Comparison of ENCODE assay signal across 27 mouse cellular contexts in genomic region chr17:36930233-36930632, GRCm38 (mm10). TPM values are rescaled to one million over a fixed set of nuclear protein-coding genes. Genes with fewer than 3 reads are reported as not detected.
DNase-seq lines count a peak whose midpoint lies in the region; ATAC-seq and TF ChIP-seq lines count a peak whose summit lies in the region.
"Had no signal": no experiment of that assay in that cellular context is flagged by ENCODE, and none has a peak within 500 bp of the region (broad histone marks: within the 10 kb centered on the region; RNA-seq: fewer than 3 reads in every experiment).

No protein-coding gene starts in this region.

- no peak for TF ChIP-seq EP300 in heart, postnatal 0 days (IDR thresholded peaks at IDR 0.05; ENCODE audit: low read depth)

- peak; percentile 38 for DNase-seq in heart, postnatal 0 days (ENCODE audit: low spot score)
- no peak for DNase-seq in heart, postnatal 36 days
- DNase-seq in lung, postnatal 10 days, result peak; percentile 28
- DNase-seq in lung, postnatal 4 days, result no peak
- peak; percentile 14 to 20 for DNase-seq in heart, postnatal 14 days
- DNase-seq in midbrain, embryonic 11.5 days (ENCODE audit: low spot score, missing footprints), result no peak
- DNase-seq: adrenal gland, adult 8-10 months; cerebellum, adult 9-10 months; gastrocnemius, postnatal 10 days; lung, embryonic 14.5 days; right cerebral cortex, postnatal 14 days; spleen, adult 18-20 months; thymus, adult 2 months had no signal

- no peak overlapping the region for H3K9ac ChIP-seq in heart, postnatal 0 days (replicated peaks; ENCODE audit: low read depth, low read length)
- no peak overlapping the region for H3K9ac ChIP-seq in midbrain, embryonic 11.5 days (ENCODE audit: low read length)
- H3K9ac ChIP-seq: forebrain, embryonic 12.5 days; hindbrain, embryonic 13.5 days; limb, embryonic 12.5 days; liver, embryonic 12.5 days; lung, embryonic 14.5 days; midbrain, embryonic 13.5 days; neural tube, embryonic 15.5 days had no signal

- TF ChIP-seq CTCF in heart, postnatal 0 days (IDR thresholded peaks at IDR 0.05; ENCODE audit: low read depth), result no peak

- H3K36me3 ChIP-seq in heart, postnatal 0 days (replicated peaks; ENCODE audit: control insufficient read depth, insufficient read depth, low read length), result no peaks in the 10 kb centered on the region
- no peaks in the 10 kb centered on the region for H3K36me3 ChIP-seq in midbrain, embryonic 11.5 days (ENCODE audit: control insufficient read depth, insufficient read depth, low read length)
- H3K36me3 ChIP-seq: embryonic facial prominence, embryonic 10.5 days; forebrain, embryonic 12.5 days; hindbrain, embryonic 13.5 days; limb, embryonic 12.5 days; liver, embryonic 12.5 days; midbrain, embryonic 13.5 days; neural tube, embryonic 15.5 days had no signal

- no peak overlapping the region for H3K4me3 ChIP-seq in heart, postnatal 0 days (ENCODE audit: low read depth, low read length)
- no peak overlapping the region for H3K4me3 ChIP-seq in midbrain, embryonic 11.5 days (ENCODE audit: low read depth, low read length)
- H3K4me3 ChIP-seq: embryonic facial prominence, embryonic 10.5 days; forebrain, embryonic 12.5 days; hindbrain, embryonic 13.5 days; limb, embryonic 12.5 days; liver, embryonic 12.5 days; midbrain, embryonic 13.5 days; neural tube, embryonic 15.5 days had no signal

- no peaks in the 10 kb centered on the region for H3K9me3 ChIP-seq in heart, postnatal 0 days (replicated peaks; ENCODE audit: control insufficient read depth, low read length)
- no peaks in the 10 kb centered on the region for H3K9me3 ChIP-seq in midbrain, embryonic 11.5 days (ENCODE audit: control insufficient read depth, low read length)
- H3K9me3 ChIP-seq: embryonic facial prominence, embryonic 10.5 days; forebrain, embryonic 12.5 days; hindbrain, embryonic 13.5 days; limb, embryonic 12.5 days; liver, embryonic 12.5 days; midbrain, embryonic 13.5 days; neural tube, embryonic 15.5 days had no signal

- intact Hi-C loops in heart, postnatal 36 days (cut with DNase I), result no loop called here
- intact Hi-C loops in heart, postnatal 14 days (cut with DNase I), result no loop called here

- H3K27me3 ChIP-seq in heart, postnatal 0 days (ENCODE audit: control insufficient read depth, insufficient read depth, low read length), result no peaks in the 10 kb centered on the region
- no peaks in the 10 kb centered on the region for H3K27me3 ChIP-seq in midbrain, embryonic 11.5 days (ENCODE audit: control insufficient read depth, insufficient read depth, low read length)
- H3K27me3 ChIP-seq: hindbrain, embryonic 13.5 days; midbrain, embryonic 13.5 days; neural tube, embryonic 15.5 days had no signal

- H3K27ac ChIP-seq in heart, postnatal 0 days (ENCODE audit: low read depth), result peak overlapping the region; percentile 34
- H3K27ac ChIP-seq in midbrain, embryonic 11.5 days (ENCODE audit: low read depth, low read length), result no peak overlapping the region
- H3K27ac ChIP-seq: embryonic facial prominence, embryonic 10.5 days; forebrain, embryonic 12.5 days; hindbrain, embryonic 13.5 days; limb, embryonic 12.5 days; liver, embryonic 12.5 days; midbrain, embryonic 13.5 days; neural tube, embryonic 15.5 days had no signal

- WGBS in heart, postnatal 0 days, result 56% methylated on average over 6 of the region's 6 CpGs
- WGBS in midbrain, embryonic 11.5 days, result 87% methylated on average over 6 of the region's 6 CpGs

- H3K4me2 ChIP-seq in heart, postnatal 0 days (ENCODE audit: low read depth, low read length), result no peak overlapping the region
- H3K4me2 ChIP-seq in midbrain, embryonic 11.5 days, result no peak overlapping the region
- H3K4me2 ChIP-seq: forebrain, embryonic 12.5 days; hindbrain, embryonic 13.5 days; limb, embryonic 12.5 days; liver, embryonic 12.5 days; lung, embryonic 14.5 days; midbrain, embryonic 13.5 days; neural tube, embryonic 15.5 days had no signal

- ATAC-seq in heart, postnatal 0 days (ENCODE audit: insufficient read depth, low read depth), result peak; percentile 55
- ATAC-seq in megakaryocyte progenitor cell, adult 5-6 weeks (replicated peaks; ENCODE audit: poor library complexity), result no peak
- ATAC-seq in midbrain, embryonic 11.5 days (ENCODE audit: low FRiP score), result no peak
- ATAC-seq: inflammation-experienced regulatory T-cells, adult 6 months; liver, embryonic 12.5 days; midbrain, embryonic 13.5 days had no signal

- H3K4me1 ChIP-seq in heart, postnatal 0 days (ENCODE audit: control insufficient read depth, insufficient read depth), result 0 out of 2 replicates have a peak, but pooled peaks cover 13% of the 10 kb centered on the region
- no peaks in the 10 kb centered on the region for H3K4me1 ChIP-seq in midbrain, embryonic 11.5 days (ENCODE audit: control insufficient read depth, insufficient read depth, low read length)
- H3K4me1 ChIP-seq: embryonic facial prominence, embryonic 10.5 days; forebrain, embryonic 12.5 days; hindbrain, embryonic 13.5 days; limb, embryonic 12.5 days; liver, embryonic 12.5 days; midbrain, embryonic 13.5 days; neural tube, embryonic 15.5 days had no signal

RNA-seq across cellular contexts. Expression of gene Rnf39, which starts 12.5 kb away (rescaled TPM):
- total RNA-seq in heart, postnatal 0 days (2014; rRNA removed; ENCODE audit: low replicate concordance), result 0.66 and 8.0 TPM in 2 replicates
- polyA plus RNA-seq in heart, postnatal 0 days (2015; fragmentation: Nextera tagmentation; extraction: Ambion mirVana), result 0.16 TPM in 2 replicates
- total RNA-seq in heart, postnatal 36 days (2021), result under 1 TPM; 0.76 to 0.92 TPM
- total RNA-seq in heart, postnatal 14 days (2021), result under 1 TPM; 0.49 to 0.57 TPM
- total RNA-seq in megakaryocyte progenitor cell, adult 5-6 weeks (2015), result not detected in 2 replicates
- not detected in 2 replicates for total RNA-seq in megakaryocyte progenitor cell, adult 5-6 weeks (2017)
- 0.46 TPM in 2 replicates for polyA plus RNA-seq in midbrain, embryonic 11.5 days (2014; fragmentation: Nextera tagmentation; extraction: Ambion mirVana)
- polyA plus RNA-seq: embryonic facial prominence, embryonic 10.5 days; inflammation-experienced regulatory T-cells, adult 6 months; liver, embryonic 12.5 days had no signal

RNA-seq across cellular contexts. Expression of gene Ppp1r11, which starts 21.3 kb away (rescaled TPM):
- 22.3 and 29.6 TPM in 2 replicates for total RNA-seq in heart, postnatal 0 days (2014; rRNA removed; ENCODE audit: low replicate concordance)
- polyA plus RNA-seq in heart, postnatal 0 days (2015; fragmentation: Nextera tagmentation; extraction: Ambion mirVana), result 84.0 and 84.4 TPM in 2 replicates
- total RNA-seq in heart, postnatal 36 days (2021), result 10 to 100 TPM; 95.1 to 96.8 TPM
- total RNA-seq in heart, postnatal 14 days (2021), result 10 to 100 TPM; 62.2 to 68.6 TPM
- total RNA-seq in megakaryocyte progenitor cell, adult 5-6 weeks (2015), result 82.1 and 83.5 TPM in 2 replicates
- total RNA-seq in megakaryocyte progenitor cell, adult 5-6 weeks (2017), result 57.1 and 87.6 TPM in 2 replicates
- 152 and 157 TPM in 2 replicates for polyA plus RNA-seq in midbrain, embryonic 11.5 days (2014; fragmentation: Nextera tagmentation; extraction: Ambion mirVana)

RNA-seq across cellular contexts. Expression of gene Znrd1, which starts 28.1 kb away (rescaled TPM):
- 13.4 and 20.4 TPM in 2 replicates for total RNA-seq in heart, postnatal 0 days (2014; rRNA removed; ENCODE audit: low replicate concordance)
- polyA plus RNA-seq in heart, postnatal 0 days (2015; fragmentation: Nextera tagmentation; extraction: Ambion mirVana), result 33.6 and 38.4 TPM in 2 replicates
- 10 to 100 TPM; 24.1 to 27.6 TPM for total RNA-seq in heart, postnatal 36 days (2021)
- total RNA-seq in heart, postnatal 14 days (2021), result 10 to 100 TPM; 21.4 to 26.9 TPM
- total RNA-seq in megakaryocyte progenitor cell, adult 5-6 weeks (2015), result 105 and 108 TPM in 2 replicates
- 37.2 and 53.9 TPM in 2 replicates for total RNA-seq in megakaryocyte progenitor cell, adult 5-6 weeks (2017)
- 83.5 and 86.7 TPM in 2 replicates for polyA plus RNA-seq in midbrain, embryonic 11.5 days (2014; fragmentation: Nextera tagmentation; extraction: Ambion mirVana)

RNA-seq across cellular contexts. Expression of gene Znrd1as, which starts 28.2 kb away (rescaled TPM):
- 2.8 TPM in 1 of 2 replicates, not detected in the other for total RNA-seq in heart, postnatal 0 days (2014; rRNA removed; ENCODE audit: low replicate concordance)
- polyA plus RNA-seq in heart, postnatal 0 days (2015; fragmentation: Nextera tagmentation; extraction: Ambion mirVana), result 8.2 and 10.0 TPM in 2 replicates
- total RNA-seq in heart, postnatal 36 days (2021), result 10 to 100 TPM; 13.3 to 13.5 TPM
- 1 to 10 TPM; 8.5 to 9.9 TPM for total RNA-seq in heart, postnatal 14 days (2021)
- total RNA-seq in megakaryocyte progenitor cell, adult 5-6 weeks (2015), result 3.3 and 5.5 TPM in 2 replicates
- total RNA-seq in megakaryocyte progenitor cell, adult 5-6 weeks (2017), result 6.2 and 8.6 TPM in 2 replicates
- polyA plus RNA-seq in midbrain, embryonic 11.5 days (2014; fragmentation: Nextera tagmentation; extraction: Ambion mirVana), result 8.5 and 9.4 TPM in 2 replicates

RNA-seq across cellular contexts. Expression of gene Trim31, which starts 32.3 kb away (rescaled TPM):
- not detected in 2 replicates for total RNA-seq in heart, postnatal 0 days (2014; rRNA removed; ENCODE audit: low replicate concordance)
- not detected in 2 replicates for polyA plus RNA-seq in heart, postnatal 0 days (2015; fragmentation: Nextera tagmentation; extraction: Ambion mirVana)
- total RNA-seq in heart, postnatal 36 days (2021), result not detected
- total RNA-seq in heart, postnatal 14 days (2021), result not detected
- total RNA-seq in megakaryocyte progenitor cell, adult 5-6 weeks (2015), result not detected in 2 replicates
- not detected in 2 replicates for total RNA-seq in megakaryocyte progenitor cell, adult 5-6 weeks (2017)
- not detected in 2 replicates for polyA plus RNA-seq in midbrain, embryonic 11.5 days (2014; fragmentation: Nextera tagmentation; extraction: Ambion mirVana)
- total RNA-seq: adrenal gland, adult 8-10 months; common myeloid progenitor, adult 5-6 weeks; gastrocnemius, postnatal 10 days; layer of hippocampus, postnatal 14 days had no signal
- polyA plus RNA-seq: C2C12; embryonic facial prominence, embryonic 10.5 days; forebrain, embryonic 12.5 days; frontal cortex, adult 2 months; heart, embryonic 14.5 days; hindbrain, embryonic 13.5 days; inflammation-experienced regulatory T-cells, adult 6 months; limb, embryonic 12.5 days; liver, embryonic 12.5 days; midbrain, embryonic 13.5 days; neural tube, embryonic 15.5 days had no signal

Comparison
In these comparisons a context has a peak if more than half of its experiments do, and no peak if none do; other contexts are left out.
1. DNase-seq: peak in heart, postnatal 0 days (single experiment), lung, postnatal 10 days (single experiment) and heart, postnatal 14 days (2 of 2); none in heart, postnatal 36 days (0 of 2), lung, postnatal 4 days (0 of 2) and midbrain, embryonic 11.5 days (single experiment).